Mouse (Mus musculus) liver, embryonic 14.5 days (tissue): ENCODE measurements around the gene Rsad2.

ENCODE experiments used
- CTCF ChIP-seq: IDR thresholded peaks from 2 replicates; pipeline ENCODE4 v1.5.1; 2016; ENCODE audit warnings: antibody characterized with exemption, low read depth, control low read depth
- EP300 ChIP-seq: IDR thresholded peaks from 2 replicates; pipeline ENCODE4 v1.6.1; 2016; ENCODE audit warnings: antibody characterized with exemption, low read depth

DNA sequence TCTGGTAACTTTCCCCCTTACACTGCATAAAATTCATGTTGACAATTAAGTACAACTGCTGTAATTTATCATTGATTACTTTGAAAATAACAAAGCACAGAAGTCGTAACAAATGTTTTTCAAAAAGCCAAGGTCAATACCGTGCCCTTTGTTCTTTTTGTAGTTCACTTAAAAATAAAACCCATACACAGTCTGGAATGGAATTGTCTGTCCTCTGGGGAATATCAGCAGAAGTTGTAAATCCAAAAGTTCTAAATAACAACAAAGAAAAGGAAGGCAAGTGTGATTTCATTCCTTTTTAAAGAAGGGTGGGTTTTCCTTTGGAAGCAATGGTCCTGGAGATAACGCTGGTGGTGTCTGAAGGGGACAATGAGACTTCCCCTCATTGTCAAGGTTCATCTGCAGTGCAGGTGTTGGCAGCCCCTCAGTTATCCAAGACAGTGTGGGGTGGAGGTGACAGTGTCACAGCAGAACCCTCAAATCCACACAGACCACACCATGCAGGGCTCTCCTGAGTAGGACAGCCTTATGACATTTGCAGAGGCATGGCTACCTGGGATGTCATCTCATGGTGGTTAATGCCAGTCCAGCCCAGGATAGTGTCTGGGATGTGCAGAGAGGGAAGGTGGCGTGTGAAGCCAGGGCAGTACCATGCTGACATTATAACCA is 9.7 kb downstream of the Rsad2 start:
- TF ChIP-seq CTCF, result no peak
- no peak for TF ChIP-seq EP300
